Mouse (Mus musculus) right cerebral cortex, postnatal 10 days (tissue): ENCODE data around the gene Fuk.
"Not testable (repeated sequence)": the region's sequence is repeated elsewhere in the genome, so short reads cannot be mapped to it uniquely, and the experiment has no call there.

Experiments
- DNase-seq, 2 experiments: peaks; one replicate each; pipeline ENCODE4 v3.0.0; 2021; ENCODE audit warnings: low spot score in 2 of 2

Gene Fuk

DNA sequence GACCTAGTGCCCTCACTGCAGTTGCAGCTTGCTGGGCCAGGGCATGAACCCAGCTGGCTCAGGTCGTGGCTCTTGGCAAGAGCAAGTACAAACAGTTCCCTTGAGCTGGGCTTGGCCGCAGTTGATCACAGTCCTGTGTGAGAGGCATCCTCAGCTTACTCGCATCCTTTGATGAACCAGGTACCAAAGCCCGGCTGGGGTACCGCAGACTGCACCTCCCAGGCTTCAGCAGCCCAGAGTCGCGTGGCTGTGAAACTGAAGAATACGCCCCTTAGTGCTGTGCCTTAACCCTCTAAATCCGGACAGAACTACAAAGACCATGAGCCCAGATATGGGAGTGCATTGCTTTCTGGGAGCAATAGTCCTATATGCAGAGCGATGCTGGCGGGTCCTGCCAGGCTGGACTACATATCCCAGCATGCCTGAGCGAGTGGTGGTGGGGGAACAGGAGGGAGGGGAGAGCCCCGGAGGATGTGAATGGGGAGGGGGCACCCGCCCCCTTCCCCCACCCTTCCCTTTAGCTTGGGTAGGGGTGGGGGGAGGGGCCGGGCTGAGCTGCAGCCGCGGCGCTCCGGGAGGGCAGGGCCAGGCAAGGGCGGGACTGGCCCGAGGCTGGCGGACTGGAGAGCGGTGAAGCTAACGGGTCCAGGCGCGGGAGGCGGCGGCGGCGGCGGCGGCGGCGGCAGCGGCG, 17.2 kb upstream of the Fuk start, which contains the start of gene St3gal2:
Gene St3gal2, plus strand, starts transcription at position 582 of the 691 bp plus-strand sequence.
- peak; percentile 96 to 98 for DNase-seq

DNA sequence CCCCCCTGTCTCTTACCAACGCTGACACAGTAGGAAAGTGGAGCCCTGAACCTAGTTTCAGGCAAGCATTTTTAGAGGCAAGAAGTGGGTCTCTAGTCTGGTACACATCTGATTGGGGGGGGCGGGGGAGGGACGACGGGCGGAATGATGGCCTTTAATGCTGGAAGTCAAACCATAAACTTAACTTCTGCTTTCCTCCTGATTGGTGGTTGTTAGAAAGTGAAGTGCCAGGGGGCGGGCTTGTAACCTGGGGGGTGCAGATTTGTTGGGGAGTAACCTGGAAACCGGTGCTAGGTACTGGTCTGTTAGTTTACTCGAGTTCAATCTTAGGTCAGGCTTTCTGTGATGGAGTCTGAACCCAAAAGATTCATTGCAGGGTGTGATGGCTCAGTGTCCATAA, 16.2 kb upstream of the Fuk start:
- no peak for DNase-seq

DNA sequence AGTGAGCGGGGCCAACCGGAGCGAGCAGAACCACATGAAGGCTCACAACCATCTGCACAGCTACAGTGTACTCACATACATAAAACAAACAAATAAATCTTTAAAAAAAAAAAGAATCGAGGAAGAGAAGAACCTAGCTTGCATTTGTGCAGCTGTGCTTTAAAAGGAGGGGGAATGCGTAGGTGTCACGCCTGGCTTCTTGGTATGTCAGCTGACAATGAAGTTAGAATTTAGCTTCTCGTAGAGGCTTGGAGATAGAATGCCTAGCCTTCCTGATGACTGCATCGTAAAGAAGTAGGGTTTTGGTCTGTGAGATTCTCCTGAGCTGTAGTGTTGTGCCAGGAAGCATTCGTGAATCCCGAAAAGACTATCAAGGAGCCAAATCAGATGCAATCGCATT, 15.7 kb upstream of the Fuk start:
- DNase-seq = no peak

DNA sequence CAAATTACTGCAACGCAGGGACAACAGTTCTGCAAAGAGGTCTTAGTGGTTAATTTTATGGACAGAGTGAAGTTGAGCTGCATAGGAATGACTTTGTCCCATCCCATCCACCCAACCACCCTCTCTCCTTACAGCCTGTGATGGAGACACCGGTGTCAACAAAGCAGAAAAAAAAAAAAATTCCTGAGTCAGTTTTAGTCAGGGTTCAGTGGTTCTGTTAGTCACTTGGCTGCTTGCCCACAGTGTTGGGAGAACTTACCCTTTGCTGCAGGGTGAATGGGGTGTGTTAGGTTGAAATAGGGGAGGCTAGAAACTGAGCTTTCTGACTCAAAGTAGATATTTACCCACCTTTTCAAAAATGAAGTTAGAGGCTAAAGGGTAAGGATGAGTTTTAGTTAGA, 15.1 kb upstream of the Fuk start:
- peak in 1 of 2 experiments; percentile 54 for DNase-seq

GRCm38 (mm10) chr8:110911576-110912570, 9.6 kb upstream of the Fuk start:
- DNase-seq = no peak

- DNase-seq = not testable (repeated sequence)
Observed at GRCm38 (mm10) chr8:110909850-110910249, 7.6 kb upstream of the Fuk start.

DNA sequence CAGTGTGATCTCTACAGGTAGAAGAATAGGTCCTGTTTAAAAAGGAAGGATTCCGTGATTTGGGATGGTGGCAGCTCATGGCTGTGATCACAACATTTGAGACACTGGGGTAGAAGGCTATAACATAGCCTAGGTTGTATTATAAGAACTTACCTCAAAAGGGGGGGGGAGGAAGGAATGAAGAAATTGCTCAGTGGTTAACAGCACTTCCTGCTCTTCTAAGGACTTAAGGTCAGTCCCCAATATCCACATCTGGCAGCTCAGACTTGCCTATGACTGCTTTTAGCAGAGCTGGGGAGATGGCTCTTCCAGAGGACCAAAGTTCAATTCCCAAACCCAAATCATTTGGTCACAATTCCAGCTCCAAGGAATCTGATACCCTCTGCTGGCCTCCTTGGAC, 4.4 kb upstream of the Fuk start:
- no peak for DNase-seq

- peak in 1 of 2 experiments; percentile 53 for DNase-seq
Observed at GRCm38 (mm10) chr8:110905404-110905803, 3.1 kb upstream of the Fuk start.

DNA sequence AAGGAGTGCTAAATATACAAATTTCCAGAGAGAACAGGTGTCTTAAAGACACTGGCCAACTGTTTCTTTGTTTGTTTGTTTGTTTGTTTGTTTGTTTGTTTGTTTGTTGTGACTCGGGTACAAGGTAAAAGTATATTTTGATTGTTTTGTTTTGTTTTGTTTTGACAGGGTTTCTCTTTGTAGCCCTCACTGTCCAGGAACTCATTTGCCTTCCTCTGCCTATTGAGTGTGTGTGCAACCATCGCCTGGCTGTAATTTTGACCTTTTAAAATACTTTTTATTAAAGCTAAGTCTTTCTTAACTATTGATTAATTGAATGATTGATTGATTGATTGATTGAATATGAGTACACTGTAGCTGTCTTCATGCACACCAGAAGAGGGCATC, 284 bp upstream of the Fuk start:
- no peak for DNase-seq

- no peak for DNase-seq
Observed at GRCm38 (mm10) chr8:110901056-110901455, 1.2 kb downstream of the Fuk start.

- DNase-seq = no peak
Observed at GRCm38 (mm10) chr8:110897495-110897894, 4.8 kb downstream of the Fuk start.

- DNase-seq = no peak
Observed at GRCm38 (mm10) chr8:110895812-110896211, 6.5 kb downstream of the Fuk start.

GRCm38 (mm10) chr8:110895254-110895653, 7.0 kb downstream of the Fuk start:
- DNase-seq = no peak

- no peak for DNase-seq
Observed at GRCm38 (mm10) chr8:110894851-110895250, 7.4 kb downstream of the Fuk start.

- no peak for DNase-seq
Observed at GRCm38 (mm10) chr8:110892913-110893312, 9.4 kb downstream of the Fuk start.

DNA sequence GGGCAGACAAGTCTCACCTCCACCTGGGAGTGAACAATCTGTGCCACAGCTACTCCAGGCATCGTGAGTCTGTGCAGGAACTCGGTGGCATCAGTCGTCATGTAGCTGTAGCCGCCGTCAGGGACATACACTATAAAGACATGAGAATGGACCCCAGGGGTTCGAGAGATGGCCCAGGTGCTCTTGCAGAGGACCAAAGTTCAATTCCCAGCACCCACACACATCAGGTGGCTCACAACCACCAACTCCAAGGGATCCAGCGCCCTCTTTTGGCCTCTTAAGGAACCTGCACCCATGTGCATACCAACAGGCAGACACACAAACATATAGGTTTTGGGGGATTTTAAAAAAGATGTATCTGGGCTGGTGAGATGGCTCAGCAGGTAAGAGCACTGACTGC, 10.2 kb downstream of the Fuk start:
- no peak for DNase-seq

- DNase-seq = no peak
Observed at GRCm38 (mm10) chr8:110889904-110890470, 12.3 kb downstream of the Fuk start.

DNA sequence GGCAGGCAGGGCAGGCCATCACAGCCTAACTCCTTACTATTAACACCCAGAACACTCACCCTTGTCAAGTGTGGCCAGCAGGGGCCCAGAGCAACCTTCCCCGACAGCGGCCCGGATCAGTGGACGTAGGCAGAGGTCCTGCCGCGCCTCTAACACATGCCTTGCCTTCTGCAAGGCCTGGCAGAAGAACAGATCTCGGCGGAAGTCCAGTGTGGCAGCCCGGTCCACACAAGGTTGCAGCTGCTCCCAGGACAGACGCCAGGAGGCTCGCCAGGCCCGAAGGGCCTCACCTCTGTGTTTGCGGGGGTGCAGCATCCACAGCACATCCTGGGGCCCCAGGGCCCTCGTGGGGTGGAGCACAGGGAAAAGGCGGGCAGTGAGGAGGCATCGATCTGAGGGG, 13.4 kb downstream of the Fuk start:
- no peak for DNase-seq

DNA sequence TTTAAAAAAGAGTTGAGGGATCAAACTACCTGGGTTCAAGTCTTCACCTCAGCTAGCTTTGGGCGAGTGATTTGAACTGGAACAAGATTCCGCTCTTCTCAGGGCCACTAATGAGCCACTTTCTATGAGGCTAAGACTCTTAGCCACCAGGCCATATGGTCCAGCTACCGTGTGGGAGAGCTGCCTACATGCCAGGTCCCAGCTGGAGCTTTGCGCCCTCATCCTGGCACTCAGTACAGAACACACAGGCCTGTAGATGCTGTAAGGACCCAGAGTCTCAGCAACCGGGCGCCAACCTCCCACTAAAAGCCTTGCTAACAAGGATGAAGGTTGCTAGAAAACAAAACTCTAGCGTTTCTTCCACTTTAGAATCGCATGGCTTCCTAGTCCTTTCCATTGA, 13.8 kb downstream of the Fuk start:
- DNase-seq = no peak

DNA sequence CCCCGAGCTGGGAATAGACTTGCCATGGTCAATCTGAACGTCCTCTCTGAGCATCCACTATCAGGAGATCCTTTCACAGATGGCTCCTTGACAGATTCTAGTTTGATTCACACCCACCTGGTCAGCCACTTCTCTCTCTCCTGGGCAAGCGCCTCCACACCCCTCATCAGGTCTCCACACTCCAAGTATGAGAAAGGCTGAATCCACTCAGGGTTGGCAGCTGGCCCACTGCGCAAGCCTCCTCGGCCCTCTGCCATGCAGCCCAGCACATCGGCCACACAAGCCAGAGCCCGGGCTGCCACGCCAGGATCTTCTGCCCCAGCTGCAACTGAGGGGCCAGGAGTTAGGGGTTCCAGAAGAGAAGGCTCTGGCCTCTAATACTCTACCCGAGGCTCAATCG, 14.7 kb downstream of the Fuk start:
- DNase-seq = no peak

- no peak for DNase-seq
Observed at GRCm38 (mm10) chr8:110886634-110887033, 15.7 kb downstream of the Fuk start.

- DNase-seq = no peak
Observed at GRCm38 (mm10) chr8:110883824-110884223, 18.5 kb downstream of the Fuk start.
